Mouse (Mus musculus): Measurements from ENCODE around the gene Abca15. TPM values are rescaled to one million over a fixed set of nuclear protein-coding genes. Genes with fewer than 3 reads are reported as not detected.

Gene Abca15
- polyA plus RNA-seq, 1 experiment from 2014 or later = not detected

Other genes with a start within 250 kb of the Abca15 start
- gene Dnah3, start 233.4 kb upstream of the Abca15 start, polyA plus RNA-seq (2015; fragmentation: Nextera tagmentation; extraction: Ambion mirVana) = not detected in 2 replicates
- gene Tmem159, start 226.3 kb upstream of the Abca15 start, polyA plus RNA-seq (2015; fragmentation: Nextera tagmentation; extraction: Ambion mirVana) = 26.8 and 27.1 TPM in 2 replicates
- gene Zp2, start 183.4 kb upstream of the Abca15 start, polyA plus RNA-seq (2015; fragmentation: Nextera tagmentation; extraction: Ambion mirVana) = 0.06 and 0.10 TPM in 2 replicates
- gene Anks4b, start 154.8 kb upstream of the Abca15 start, polyA plus RNA-seq (2015; fragmentation: Nextera tagmentation; extraction: Ambion mirVana) = not detected in 2 replicates
- 13.1 and 18.3 TPM in 2 replicates for gene Crym, start 126.6 kb upstream of the Abca15 start, polyA plus RNA-seq (2015; fragmentation: Nextera tagmentation; extraction: Ambion mirVana)
- not detected in 2 replicates for gene Abca14, start 124.7 kb upstream of the Abca15 start, polyA plus RNA-seq (2015; fragmentation: Nextera tagmentation; extraction: Ambion mirVana)
- gene Abca16, start 81.0 kb downstream of the Abca15 start, polyA plus RNA-seq (2015; fragmentation: Nextera tagmentation; extraction: Ambion mirVana) = not detected in 2 replicates

All from limb, embryonic 13.5 days (tissue).